Mouse (Mus musculus) ovary, adult 2 months (tissue): ENCODE results near the gene Gm5114. TPM values are rescaled to one million over a fixed set of nuclear protein-coding genes. Genes with fewer than 3 reads are reported as not detected.

ENCODE experiments used
- polyA plus RNA-seq: library from polyadenylated mRNA; depleted of rRNA; stranded (reverse); fragments of >200 nt; gene quantifications from 2 replicates; pipeline ENCODE4 v1.2.3, GENCODE M21; 2012; rRNA removed

Gm5114 gene
- not detected in 2 replicates for polyA plus RNA-seq

DNA sequence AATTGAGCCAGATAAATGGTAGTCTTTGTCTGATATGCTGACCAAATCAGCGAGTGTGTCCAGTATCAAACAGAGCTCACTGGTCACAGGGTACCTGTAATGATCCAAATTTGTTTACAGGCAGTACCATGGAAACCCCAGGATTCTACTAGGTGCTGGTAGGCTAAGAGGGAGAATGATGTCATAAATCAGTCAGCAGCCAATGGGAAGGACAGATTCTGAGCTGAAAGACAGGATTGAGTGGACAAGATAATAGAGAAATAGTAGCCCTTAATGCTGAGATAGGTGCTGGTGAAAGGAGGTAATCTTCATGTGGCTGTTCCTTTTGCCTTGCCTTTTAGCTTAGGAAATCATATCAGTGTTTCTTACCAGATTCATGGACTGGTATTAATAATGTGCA, at the start of gene Gm5114:
Gm5114 (minus strand) TSS at position 101 of the 400 bp plus-strand sequence.

Other genes starting within 250 kb of the Gm5114 start
- gene Zfp619, start 104.6 kb upstream of the Gm5114 start, polyA plus RNA-seq = 0.43 and 0.47 TPM in 2 replicates